Mouse (Mus musculus): ENCODE data around the gene Vps18.
A peak's percentile ranks its signal among the peaks of the same experiment; 100 is the strongest.

The Vps18 gene

DNA sequence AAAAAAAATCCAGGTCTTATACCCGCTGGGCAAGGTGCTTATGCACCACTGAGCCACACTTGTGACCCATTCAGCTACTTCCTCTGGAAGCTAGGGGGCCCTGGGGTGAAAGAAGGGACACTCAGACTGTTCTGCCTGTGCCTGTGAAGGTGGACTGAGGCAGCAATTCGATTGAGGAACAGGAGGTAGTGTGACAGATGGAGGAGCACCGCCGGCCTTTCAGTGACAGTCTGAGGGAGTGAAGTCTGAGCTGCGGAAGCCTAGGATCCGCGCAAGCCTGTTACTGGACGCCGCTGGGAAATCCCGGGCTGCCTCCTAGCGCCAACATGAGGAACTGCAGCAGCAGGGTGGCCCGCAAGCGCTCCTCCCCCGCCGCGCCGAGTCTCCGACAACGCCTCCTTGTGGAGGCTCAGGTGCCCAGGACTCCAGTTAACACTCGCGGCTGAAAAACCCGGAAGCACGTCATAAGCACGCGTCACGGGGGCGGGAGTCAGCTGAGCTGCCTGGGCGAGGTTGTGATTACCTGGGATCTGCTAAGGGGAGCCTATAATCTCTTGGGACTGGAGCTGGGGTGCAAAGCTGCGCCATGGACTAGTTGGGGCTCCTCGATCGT lies at the start of gene Vps18:
Gene Vps18 (plus strand): TSS at position 471 of the 613 bp plus-strand sequence.
- peak; percentile 98 for DNase-seq (ENCODE audit: low spot score)

- no peak for DNase-seq (ENCODE audit: low spot score)
These were observed 48.3 kb upstream of the Vps18 start for GRCm38 (mm10) chr2:119240075-119240818.

DNA sequence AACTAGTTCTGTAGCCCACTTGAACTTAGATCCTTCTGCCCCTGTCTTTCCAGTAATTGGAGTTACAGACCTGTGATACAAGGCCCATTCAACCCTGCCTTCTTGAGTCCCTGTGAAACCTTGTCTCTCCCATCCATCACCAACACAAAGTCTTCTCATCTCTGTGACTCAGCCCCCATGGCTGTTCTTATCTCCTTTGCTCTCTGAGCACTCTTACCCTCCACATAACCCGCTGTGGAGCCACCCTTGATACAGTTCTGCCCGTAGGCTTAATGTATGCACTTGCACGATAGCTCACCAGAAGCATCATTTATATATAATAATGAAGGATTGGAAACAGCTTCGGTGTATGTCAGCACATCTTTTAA lies 47.7 kb upstream of the Vps18 start:
- DNase-seq (ENCODE audit: low spot score), result no peak

DNA sequence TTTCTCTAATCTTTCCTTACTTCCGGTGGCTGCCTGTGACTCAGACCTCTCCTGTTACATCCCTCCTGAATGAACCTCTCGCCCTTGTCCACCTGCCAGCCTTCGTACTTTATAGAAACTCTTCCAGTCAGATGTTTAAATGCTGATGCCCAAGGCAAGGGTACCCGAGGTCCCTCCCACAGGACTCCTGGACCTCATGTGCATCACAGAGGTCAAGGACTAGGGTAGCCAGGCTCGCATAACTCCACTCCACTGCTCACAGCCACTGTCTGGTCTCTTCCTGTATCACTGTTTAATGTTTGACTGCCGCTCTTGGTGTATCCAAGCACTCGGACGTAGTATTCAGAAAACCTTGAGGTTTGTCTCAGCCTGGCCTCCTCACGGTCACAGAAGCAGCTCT lies 46.0 kb upstream of the Vps18 start:
- no peak for DNase-seq (ENCODE audit: low spot score)

DNA sequence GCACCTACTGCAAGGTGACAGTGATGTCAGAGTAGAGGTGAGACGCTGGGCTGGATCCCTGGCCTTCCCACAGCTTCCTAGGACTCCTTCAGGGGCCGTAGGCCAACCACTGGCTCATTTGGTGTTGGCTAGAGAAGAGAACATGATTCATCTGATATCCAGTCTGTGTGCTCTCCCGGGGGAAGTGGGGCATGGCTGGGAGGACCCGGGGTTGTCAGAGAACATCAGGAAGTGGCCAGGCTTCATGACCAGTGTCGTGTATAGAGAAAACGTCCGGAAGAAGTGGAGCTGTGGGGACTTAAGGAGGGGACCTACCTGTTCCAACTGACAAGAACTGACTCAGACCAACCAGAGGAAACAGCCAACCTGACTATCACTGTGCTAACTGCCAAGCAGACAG lies 43.3 kb upstream of the Vps18 start:
- DNase-seq (ENCODE audit: low spot score), result no peak

DNA sequence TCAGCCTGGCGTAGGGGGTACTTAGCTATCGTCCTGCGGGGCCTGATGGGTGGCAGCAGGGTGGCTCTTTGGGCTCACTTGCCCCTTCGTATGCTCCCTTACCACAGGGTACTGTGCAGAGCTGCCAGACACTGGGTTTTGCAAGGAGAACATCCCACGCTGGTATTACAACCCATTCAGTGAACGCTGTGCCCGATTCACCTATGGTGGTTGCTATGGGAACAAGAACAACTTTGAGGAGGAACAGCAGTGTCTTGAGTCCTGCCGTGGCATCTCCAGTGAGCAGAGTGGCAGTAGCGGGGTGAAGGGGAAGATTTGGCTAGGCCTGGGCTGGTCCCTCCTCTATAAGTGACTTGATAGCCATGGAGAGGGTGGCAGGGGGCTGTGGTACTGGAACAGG lies 40.6 kb upstream of the Vps18 start:
- no peak for DNase-seq (ENCODE audit: low spot score)

DNA sequence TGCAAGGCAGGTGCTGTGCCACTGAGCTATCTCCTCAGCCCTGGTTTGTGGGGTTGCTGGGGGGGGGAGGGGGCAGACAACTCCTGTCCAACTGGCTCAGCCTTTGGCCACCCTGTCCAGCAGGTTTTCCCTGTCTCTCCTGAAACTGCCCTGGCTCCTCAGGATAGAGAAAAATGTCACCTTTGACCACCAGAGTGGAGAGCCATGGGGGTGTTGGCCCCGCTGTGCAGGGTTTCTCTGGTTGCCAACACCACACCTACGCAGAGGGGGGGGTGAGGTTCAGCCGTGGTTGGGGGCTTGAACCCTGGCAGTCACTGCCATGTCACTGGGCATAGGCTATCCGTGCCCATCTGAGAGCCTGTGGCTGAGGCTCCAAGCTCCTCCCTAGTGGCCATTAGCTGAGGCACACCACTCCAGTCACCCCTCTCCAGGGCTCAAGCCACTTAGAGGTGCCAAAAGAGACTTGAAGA lies 38.9 kb upstream of the Vps18 start:
- no peak for DNase-seq (ENCODE audit: low spot score)

GRCm38 (mm10) chr2:119250377-119250776 lies 38.2 kb upstream of the Vps18 start:
- DNase-seq (ENCODE audit: low spot score), result no peak

DNA sequence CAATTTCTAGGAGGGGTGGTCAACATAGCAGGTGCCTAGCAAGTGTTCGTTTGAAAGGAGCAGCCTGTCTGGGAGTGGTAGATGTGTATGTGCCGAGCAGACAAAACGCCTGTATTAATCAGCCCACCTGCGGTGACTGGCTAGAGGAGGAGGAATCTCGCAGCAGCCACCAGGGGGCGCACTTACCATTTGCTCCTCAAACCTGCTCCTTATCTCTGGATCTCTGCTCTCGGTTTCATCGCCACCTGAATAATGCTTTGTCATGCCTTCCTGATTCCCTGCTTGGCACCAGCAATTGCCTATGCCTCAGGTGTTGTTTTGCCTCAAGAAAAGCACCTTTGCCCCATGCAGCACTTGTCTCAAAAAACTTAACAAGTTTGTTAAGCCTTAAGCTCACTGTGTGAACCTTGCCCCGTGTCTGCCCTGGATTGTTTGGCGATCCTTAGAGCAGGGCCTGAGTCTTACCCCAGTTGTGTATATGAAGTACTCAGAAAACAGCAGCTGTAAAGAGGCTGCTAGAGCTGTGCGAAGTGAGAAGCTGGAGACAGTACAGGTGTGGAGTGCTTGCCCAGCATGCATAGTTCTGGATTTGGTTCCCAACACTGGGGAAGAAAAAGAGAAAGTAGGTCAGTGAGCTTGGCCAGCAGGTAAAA lies 37.6 kb upstream of the Vps18 start:
- peak; percentile 95 for DNase-seq (ENCODE audit: low spot score)

DNA sequence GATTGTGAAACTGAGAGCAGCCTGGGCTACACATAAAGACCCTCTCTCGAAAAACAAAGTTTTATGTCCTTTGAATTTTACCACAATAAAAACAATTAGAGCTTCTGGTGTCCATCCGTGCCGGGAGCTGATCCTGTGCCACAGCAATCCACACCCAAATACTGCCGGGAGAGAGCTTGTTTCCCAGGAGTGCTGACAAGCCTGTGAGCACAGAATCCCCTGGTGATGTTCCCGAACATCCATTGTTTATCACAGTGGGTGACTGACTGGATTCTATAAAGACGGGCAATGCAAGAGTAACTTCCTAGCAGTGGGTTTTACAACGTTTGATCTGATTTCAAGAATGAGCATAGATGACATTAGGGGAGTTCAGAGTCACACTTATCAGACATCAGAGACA lies 33.6 kb upstream of the Vps18 start:
- DNase-seq (ENCODE audit: low spot score), result no peak

GRCm38 (mm10) chr2:119260518-119260917 lies 28.0 kb upstream of the Vps18 start:
- DNase-seq (ENCODE audit: low spot score), result no peak

DNA sequence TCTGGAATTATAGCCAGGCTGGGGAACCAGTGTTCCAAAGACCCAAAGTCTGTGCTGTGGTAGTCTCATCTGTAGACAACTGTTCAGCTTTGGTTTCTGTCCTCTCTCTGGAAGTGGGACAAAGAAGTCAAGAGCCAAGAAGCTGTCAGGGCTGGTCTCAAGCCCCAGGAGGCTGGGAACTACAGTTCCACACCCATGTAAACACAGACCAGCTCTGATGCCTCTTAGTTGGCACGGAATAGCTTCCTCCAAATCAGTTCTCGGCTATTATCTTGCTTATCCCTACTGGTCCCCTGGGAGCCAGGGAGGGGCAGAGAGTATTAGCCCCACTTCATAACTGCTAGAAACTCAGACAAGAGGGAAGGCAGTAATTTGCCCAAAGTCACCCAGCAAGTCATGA lies 27.2 kb upstream of the Vps18 start:
- no peak for DNase-seq (ENCODE audit: low spot score)

DNA sequence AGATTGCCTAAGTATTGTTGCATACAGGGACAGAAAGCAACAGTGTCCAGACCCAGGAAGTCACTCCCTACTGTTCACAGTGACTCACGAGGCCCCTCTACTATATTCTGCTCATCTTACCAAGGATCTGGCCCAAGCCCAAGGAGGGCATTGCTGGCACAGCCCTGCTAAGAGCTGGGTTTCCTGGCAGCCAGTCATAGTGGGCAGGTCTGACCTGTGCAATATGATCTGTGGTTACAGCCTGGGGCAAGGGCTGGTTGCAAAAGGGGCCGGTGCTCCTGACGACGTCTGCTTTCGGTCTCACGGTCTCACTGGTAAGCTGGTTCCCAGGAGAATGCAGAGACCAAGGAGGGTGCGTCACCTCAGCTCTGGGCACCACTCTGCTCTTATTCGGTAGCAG lies 25.6 kb upstream of the Vps18 start:
- no peak for DNase-seq (ENCODE audit: low spot score)

DNA sequence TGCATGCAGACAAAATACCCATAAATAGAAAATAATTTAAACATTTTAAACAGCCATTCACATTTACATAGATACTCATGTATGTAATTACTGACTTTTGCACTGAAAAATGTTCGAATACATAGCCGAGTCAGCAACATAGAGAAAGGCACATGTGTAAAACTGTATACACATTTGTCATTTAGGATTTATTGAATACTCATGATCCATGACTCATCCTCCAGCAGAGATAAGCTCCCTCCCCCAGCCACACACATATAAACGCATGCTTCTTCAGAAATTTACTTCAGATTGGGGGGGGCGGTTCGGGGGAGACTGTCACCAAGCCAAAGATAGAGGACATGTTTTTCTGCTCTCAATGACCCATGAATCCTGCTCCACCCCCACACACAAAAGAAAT lies 24.7 kb upstream of the Vps18 start:
- DNase-seq (ENCODE audit: low spot score), result no peak

DNA sequence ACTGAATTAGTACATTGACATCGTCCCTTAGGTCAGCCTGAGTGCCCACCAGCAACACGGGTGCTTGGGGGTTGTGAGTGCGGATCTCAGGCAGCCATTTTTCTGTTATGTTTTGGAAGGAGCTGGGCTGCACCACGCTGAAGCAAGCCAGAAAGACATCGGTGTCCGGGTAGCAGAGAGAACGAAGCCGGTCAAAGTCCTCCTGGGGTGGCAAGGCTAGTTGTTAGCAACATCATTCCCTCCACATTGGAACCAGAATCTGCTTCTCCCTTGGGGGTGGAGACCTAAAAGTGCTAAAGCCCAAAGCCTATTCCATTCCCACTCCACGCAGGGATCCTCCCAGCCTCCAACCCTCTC lies 18.3 kb upstream of the Vps18 start:
- DNase-seq (ENCODE audit: low spot score), result no peak

DNA sequence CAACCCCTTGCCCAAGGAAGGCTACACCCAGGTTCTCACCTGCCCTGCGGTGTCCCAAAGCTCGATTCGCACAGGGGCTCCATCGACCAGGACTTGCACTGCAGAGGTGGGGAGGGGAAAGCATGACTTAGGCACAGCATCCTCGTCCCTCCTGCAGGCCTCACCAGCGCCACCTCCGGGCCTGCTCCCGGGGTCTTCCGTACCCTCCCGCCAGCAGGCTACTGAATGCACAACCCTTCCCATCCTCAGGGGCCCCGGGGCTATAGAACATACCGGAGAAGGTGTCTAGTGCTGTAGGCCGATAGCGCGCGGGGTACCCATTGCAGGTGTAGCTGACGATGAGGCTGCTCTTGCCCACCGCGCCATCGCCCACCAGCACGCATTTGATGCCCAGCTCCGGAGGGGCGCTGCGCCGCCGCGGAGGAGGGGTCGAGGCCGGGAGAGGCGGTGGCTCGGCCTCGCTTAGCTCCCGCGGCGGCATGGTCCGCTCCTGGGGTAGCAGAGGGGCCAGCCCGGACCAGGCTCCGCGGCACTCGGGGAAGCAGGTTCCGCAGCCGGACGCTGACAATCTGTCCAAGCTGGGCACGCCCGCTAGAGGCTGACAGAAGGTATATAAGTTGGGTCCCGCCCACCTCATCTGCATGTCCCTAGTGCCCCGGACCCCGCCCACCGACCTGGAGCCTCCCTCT lies 17.8 kb upstream of the Vps18 start, which contains the start of gene Rhov:
Gene Rhov (minus strand): TSS at position 630 of the 689 bp plus-strand sequence.
- DNase-seq (ENCODE audit: low spot score), result peak; percentile 65

- DNase-seq (ENCODE audit: low spot score), result no peak
These were observed 14.4 kb upstream of the Vps18 start for GRCm38 (mm10) chr2:119274126-119274525.

GRCm38 (mm10) chr2:119276926-119277325 lies 11.6 kb upstream of the Vps18 start:
- DNase-seq (ENCODE audit: low spot score), result no peak

GRCm38 (mm10) chr2:119277810-119278209 lies 10.7 kb upstream of the Vps18 start:
- no peak for DNase-seq (ENCODE audit: low spot score)

DNA sequence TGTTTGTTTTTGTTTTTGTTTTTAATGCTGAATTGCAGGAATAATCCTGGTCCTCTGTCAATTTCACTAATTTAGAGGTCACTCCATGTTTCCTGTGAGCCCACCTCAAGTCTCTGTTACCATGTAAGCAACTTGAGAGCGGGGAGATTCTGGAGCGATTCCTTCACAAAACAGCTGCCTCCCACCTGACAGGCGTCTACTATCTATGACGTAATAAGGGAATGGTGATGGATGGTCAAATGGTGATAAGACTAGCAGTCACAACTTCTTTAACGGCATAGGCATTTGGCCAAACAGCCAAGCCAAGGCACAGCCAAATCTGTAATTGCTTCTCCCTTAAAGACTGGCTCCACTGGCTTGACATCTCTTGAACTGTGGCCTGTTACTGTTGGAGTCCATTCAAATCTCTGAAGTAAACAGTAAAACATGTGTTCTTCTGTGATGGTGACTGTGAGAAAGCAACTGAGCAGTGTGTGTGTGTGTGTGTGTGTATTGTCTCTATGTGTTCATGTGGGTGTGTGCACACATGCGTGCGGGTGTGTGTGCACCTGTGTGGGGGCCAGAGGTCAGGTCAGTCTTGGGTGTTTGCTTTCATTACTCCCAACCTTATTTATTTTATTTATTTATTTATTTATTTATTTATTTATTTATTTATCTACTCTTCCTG lies 6.5 kb upstream of the Vps18 start:
- no peak for DNase-seq (ENCODE audit: low spot score)

- no peak for DNase-seq (ENCODE audit: low spot score)
These were observed 1.2 kb upstream of the Vps18 start for GRCm38 (mm10) chr2:119287372-119287771.

- DNase-seq (ENCODE audit: low spot score), result no peak
These were observed 475 bp downstream of the Vps18 start for GRCm38 (mm10) chr2:119289014-119289416.

Measured in testis, postnatal 10 days (tissue).